Mouse (Mus musculus) myocyte (in vitro differentiated cells): ENCODE results near the gene Rmnd5a. TPM values are rescaled to one million over a fixed set of nuclear protein-coding genes. Genes with fewer than 3 reads are reported as not detected.

Experiments used
- H3K27me3 ChIP-seq: one replicate; pipeline ENCODE4 v1.6.1; 2011; ENCODE audit not compliant: control insufficient read depth, insufficient read depth, insufficient read length
- H3K36me3 ChIP-seq: one replicate; pipeline ENCODE4 v1.6.1; 2011; ENCODE audit not compliant: control insufficient read depth, insufficient read depth
- H3K4me2 ChIP-seq: one replicate; pipeline ENCODE4 v1.6.1; 2011; ENCODE audit warnings: low read depth, control low read depth
- H3K4me3 ChIP-seq: one replicate; pipeline ENCODE4 v1.5.1; 2011; ENCODE audit warnings: mild to moderate bottlenecking, control low read depth, moderate library complexity
- H3K79me2 ChIP-seq: one replicate; pipeline ENCODE4 v1.6.1; 2011; ENCODE audit not compliant: control insufficient read depth, insufficient read depth
- H3ac ChIP-seq: one replicate; pipeline ENCODE4 v1.6.1; 2011; ENCODE audit not compliant: control insufficient read depth, insufficient read length
- CEBPB ChIP-seq: IDR thresholded peaks from 2 replicates; pipeline ENCODE4 v1.6.1; 2011; ENCODE audit warnings: mild to moderate bottlenecking, moderate library complexity; ENCODE audit not compliant: poor library complexity, insufficient read depth, severe bottlenecking
- E2F4 ChIP-seq: IDR thresholded peaks from one replicate; pipeline ENCODE4 v1.6.1; 2011; ENCODE audit warnings: mild to moderate bottlenecking, control low read depth, moderate library complexity; ENCODE audit not compliant: insufficient read depth
- MAX ChIP-seq: IDR thresholded peaks from one replicate; pipeline ENCODE4 v1.6.1; 2011; ENCODE audit warnings: low read depth, mild to moderate bottlenecking, control low read depth
- MYOD1 ChIP-seq, 3 experiments: IDR thresholded peaks; one replicate each; pipeline ENCODE4 v1.6.1; 2011; ENCODE audit warnings: control low read depth in 2 of 3, low read depth in 2 of 3, mild to moderate bottlenecking in 2 of 3, moderate library complexity in 1 of 3; ENCODE audit not compliant: insufficient read length in 2 of 3, control insufficient read depth in 1 of 3
- MYOG ChIP-seq, 3 experiments: IDR thresholded peaks; one replicate each; pipeline ENCODE4 v1.6.1; 2011; ENCODE audit warnings: control low read depth in 2 of 3, low read depth in 2 of 3, mild to moderate bottlenecking in 2 of 3; ENCODE audit not compliant: insufficient read length in 2 of 3, control insufficient read depth in 1 of 3, insufficient read depth in 1 of 3
- POLR2A ChIP-seq: IDR thresholded peaks from one replicate; pipeline ENCODE4 v1.6.1; 2011; ENCODE audit warnings: low read depth, mild to moderate bottlenecking, control low read depth, moderate library complexity; ENCODE audit not compliant: insufficient read length
- POLR2AphosphoS2 ChIP-seq: IDR thresholded peaks from one replicate; pipeline ENCODE4 v1.6.1; 2011; ENCODE audit warnings: low read depth, control low read depth; ENCODE audit not compliant: insufficient read length
- REST ChIP-seq: IDR thresholded peaks from one replicate; pipeline ENCODE4 v1.6.1; 2011; ENCODE audit warnings: mild to moderate bottlenecking, control low read depth, moderate library complexity; ENCODE audit not compliant: insufficient read depth, insufficient read length
- SRF ChIP-seq: IDR thresholded peaks from one replicate; pipeline ENCODE4 v1.6.1; 2011; ENCODE audit warnings: low read depth; ENCODE audit not compliant: control insufficient read depth, insufficient read length
- TCF12 ChIP-seq: IDR thresholded peaks from one replicate; pipeline ENCODE4 v1.6.1; 2011; ENCODE audit warnings: mild to moderate bottlenecking, control low read depth; ENCODE audit not compliant: poor library complexity, insufficient read depth, severe bottlenecking
- TCF3 ChIP-seq: IDR thresholded peaks from one replicate; pipeline ENCODE4 v1.6.1; 2011; ENCODE audit warnings: low read depth, control low read depth; ENCODE audit not compliant: insufficient read length
- USF1 ChIP-seq: IDR thresholded peaks from one replicate; pipeline ENCODE4 v1.6.1; 2011; ENCODE audit warnings: low read depth, mild to moderate bottlenecking, control low read depth, moderate library complexity
- polyA plus RNA-seq: library from polyadenylated mRNA; unstranded; fragments of >200 nt; fragmentation: generic; extraction: Trizol; gene quantifications from one replicate; pipeline ENCODE4 v1.2.1, GENCODE M21; 2012; ENCODE audit warnings: missing spikeins

Gene Rmnd5a
- polyA plus RNA-seq, 1 experiment, result 12.2 TPM

GRCm38 (mm10) chr6:71398829-71399609 lies 41.4 kb downstream of the Rmnd5a start:
- H3K4me2 ChIP-seq, result no peak overlapping the region
- peaks cover 16% of the 10 kb centered on the region for H3K36me3 ChIP-seq
- H3ac ChIP-seq, result no peak overlapping the region
- no peak overlapping the region for H3K4me3 ChIP-seq
- H3K27me3 ChIP-seq, result no peaks in the 10 kb centered on the region
- TF ChIP-seq TCF12 (no peak), POLR2AphosphoS2 (no peak), MAX (no peak), MYOG (IDR thresholded peaks at IDR 0.05; ENCODE audit: control insufficient read depth in 1 of 3, insufficient read depth in 1 of 3, insufficient read length in 2 of 3, low read depth in 2 of 3) (no peak)
- H3K79me2 ChIP-seq, result no peaks in the 10 kb centered on the region

DNA sequence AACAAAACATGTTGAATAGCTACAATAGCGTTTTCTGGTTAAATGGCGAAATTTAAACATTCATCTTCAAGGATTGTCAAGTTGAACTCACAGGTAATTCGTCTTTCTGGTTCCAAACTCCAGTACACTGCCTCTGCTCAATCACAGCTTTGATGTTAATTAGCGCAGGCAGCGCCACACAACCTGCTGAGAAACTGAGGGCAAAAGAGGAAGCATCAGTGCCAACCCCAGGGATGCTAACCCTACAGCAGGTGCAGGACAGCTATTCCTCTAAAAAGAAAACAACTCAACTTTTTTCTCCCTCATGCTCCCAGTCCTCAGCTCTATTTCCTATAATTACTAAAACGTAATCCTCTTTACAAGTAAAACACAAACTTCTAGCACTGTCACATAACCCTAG lies 43.7 kb downstream of the Rmnd5a start:
- H3K79me2 ChIP-seq, result no peaks in the 10 kb centered on the region
- no peak for TF ChIP-seq POLR2A
- no peak for TF ChIP-seq TCF12
- TF ChIP-seq SRF, result no peak
- TF ChIP-seq MYOG (IDR thresholded peaks at IDR 0.05; ENCODE audit: control insufficient read depth in 1 of 3, insufficient read depth in 1 of 3, insufficient read length in 2 of 3, low read depth in 2 of 3), result no peak
- no peak for TF ChIP-seq MAX
- TF ChIP-seq CEBPB, result no peak
- peaks cover 34% of the 10 kb centered on the region for H3K36me3 ChIP-seq
- H3ac ChIP-seq, result no peak overlapping the region
- no peak overlapping the region for H3K4me3 ChIP-seq
- H3K27me3 ChIP-seq, result no peaks in the 10 kb centered on the region
- H3K4me2 ChIP-seq, result no peak overlapping the region

- TF ChIP-seq E2F4, result no peak
- TF ChIP-seq TCF3, result no peak
- no peak for TF ChIP-seq MAX
- no peak for TF ChIP-seq MYOG (IDR thresholded peaks at IDR 0.05; ENCODE audit: control insufficient read depth in 1 of 3, insufficient read depth in 1 of 3, insufficient read length in 2 of 3, low read depth in 2 of 3)
- no peak for TF ChIP-seq TCF12
- no peak for TF ChIP-seq CEBPB
- TF ChIP-seq USF1, result no peak
- TF ChIP-seq MYOD1 (IDR thresholded peaks at IDR 0.05; ENCODE audit: control insufficient read depth in 1 of 3, insufficient read length in 2 of 3, low read depth in 2 of 3), result no peak
- no peak for TF ChIP-seq SRF
- no peak for TF ChIP-seq POLR2A
- TF ChIP-seq POLR2AphosphoS2, result no peak
- H3K4me3 ChIP-seq, result no peak overlapping the region
- peaks cover 36% of the 10 kb centered on the region for H3K36me3 ChIP-seq
- H3ac ChIP-seq, result no peak overlapping the region
- H3K79me2 ChIP-seq, result no peaks in the 10 kb centered on the region
- H3K4me2 ChIP-seq, result no peak overlapping the region
- no peaks in the 10 kb centered on the region for H3K27me3 ChIP-seq
These were observed 44.4 kb downstream of the Rmnd5a start for GRCm38 (mm10) chr6:71396016-71396415.

DNA sequence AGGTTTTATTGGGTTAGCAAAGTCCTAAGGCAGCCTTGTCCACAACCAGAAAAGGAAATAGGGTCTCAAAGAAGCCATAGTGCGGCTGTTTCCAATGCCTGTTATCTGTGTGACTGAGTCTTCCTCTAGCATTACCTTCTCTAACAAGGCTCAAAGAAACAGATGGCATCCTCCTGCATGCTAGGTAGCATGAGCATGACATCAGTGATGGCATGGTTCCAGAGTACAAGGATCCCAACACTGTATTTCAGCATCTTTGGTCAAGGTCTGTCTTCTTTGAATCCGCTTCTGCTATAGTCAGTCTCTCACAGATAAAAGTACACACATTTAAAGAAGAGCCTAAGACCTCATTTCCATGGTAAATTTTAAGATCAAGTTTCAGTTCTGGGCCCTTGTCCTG lies 49.9 kb downstream of the Rmnd5a start:
- Histone ChIP-seq H3K27me3 (no peaks in the 10 kb centered on the region), H3K36me3 (peaks cover 28% of the 10 kb centered on the region), H3K4me2 (no peak overlapping the region), H3K4me3 (no peak overlapping the region), H3K79me2 (no peaks in the 10 kb centered on the region), H3ac (no peak overlapping the region)
- TF ChIP-seq POLR2AphosphoS2, result no peak
- TF ChIP-seq TCF3, result no peak
- no peak for TF ChIP-seq E2F4

DNA sequence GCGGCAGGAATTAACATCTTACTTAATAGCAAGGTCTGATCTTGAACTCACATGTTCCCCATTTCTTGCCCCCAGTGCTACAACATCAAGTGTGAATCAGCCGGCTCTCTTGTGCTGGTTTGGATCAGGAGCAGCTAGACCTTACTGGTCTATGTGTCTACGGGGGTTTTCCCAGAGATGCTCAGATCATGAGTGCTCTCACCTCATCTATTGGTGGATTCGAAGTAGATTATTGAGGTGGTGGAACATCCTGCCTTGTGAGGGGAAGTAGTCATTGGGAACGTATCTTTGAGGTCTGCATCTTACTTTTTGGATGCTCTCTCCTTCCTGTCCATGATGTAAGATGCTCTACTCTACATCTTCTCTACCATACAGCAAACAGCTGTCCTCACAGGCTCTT lies 58.8 kb downstream of the Rmnd5a start:
- Histone ChIP-seq H3K36me3 (no peaks in the 10 kb centered on the region), H3K79me2 (no peaks in the 10 kb centered on the region), H3K4me3 (no peak overlapping the region), H3K27me3 (no peaks in the 10 kb centered on the region), H3ac (no peak overlapping the region), H3K4me2 (no peak overlapping the region)
- TF ChIP-seq TCF3, result no peak
- TF ChIP-seq MAX, result no peak
- TF ChIP-seq POLR2A, result no peak
- no peak for TF ChIP-seq TCF12
- no peak for TF ChIP-seq CEBPB
- TF ChIP-seq REST, result no peak
- TF ChIP-seq E2F4, result no peak
- no peak for TF ChIP-seq MYOD1 (IDR thresholded peaks at IDR 0.05; ENCODE audit: control insufficient read depth in 1 of 3, insufficient read length in 2 of 3, low read depth in 2 of 3)
- no peak for TF ChIP-seq USF1
- TF ChIP-seq POLR2AphosphoS2, result no peak
- TF ChIP-seq MYOG (IDR thresholded peaks at IDR 0.05; ENCODE audit: control insufficient read depth in 1 of 3, insufficient read depth in 1 of 3, insufficient read length in 2 of 3, low read depth in 2 of 3), result no peak
- no peak for TF ChIP-seq SRF
